Mouse (Mus musculus): ENCODE measurements at regions not wholly inside any gene's neighbourhood (a gene's known extent, or its start where the extent isn't known, plus 50 kb on each side); places are given as distances from the start of the nearest gene placed in this dataset.
A peak's percentile ranks its signal among the peaks of the same experiment; 100 is the strongest.

DNA sequence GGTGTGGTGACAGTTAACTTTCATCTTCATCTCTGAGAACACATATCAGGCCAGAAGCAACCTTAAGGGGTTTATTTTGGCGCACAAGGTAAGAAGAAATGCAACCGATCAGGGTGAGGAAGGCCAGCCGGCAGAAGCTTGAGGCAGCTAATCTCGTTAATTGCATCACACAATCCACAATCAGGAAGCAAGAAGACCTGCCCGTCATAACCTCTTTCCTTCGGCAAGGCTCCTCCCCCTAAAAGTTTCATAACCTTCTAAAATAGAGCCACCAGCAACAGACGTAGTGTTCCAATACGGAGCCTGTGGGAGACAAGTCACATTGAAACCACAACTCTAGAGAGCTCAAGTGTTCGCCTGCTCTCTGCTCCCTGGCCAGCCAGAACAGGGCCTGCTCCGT is 91.4 kb downstream of the Dyrk2 start:
- DNase-seq (ENCODE audit: low spot score) (no peak), ATAC-seq (replicated peaks; ENCODE audit: low FRiP score, low read depth) (no peak)
- Histone ChIP-seq H3K4me1 (replicated peaks; ENCODE audit: insufficient read depth, low read length) (no peaks in the 10 kb centered on the region), H3K36me3 (ENCODE audit: insufficient read depth, low read length) (no peaks in the 10 kb centered on the region), H3K9ac (ENCODE audit: low read depth, low read length) (no peak overlapping the region), H3K27ac (no peak overlapping the region), H3K9me3 (replicated peaks; ENCODE audit: low read length) (no peaks in the 10 kb centered on the region), H3K27me3 (ENCODE audit: insufficient read depth, low read length) (no peaks in the 10 kb centered on the region), H3K4me2 (ENCODE audit: low read length) (no peak overlapping the region), H3K4me3 (replicated peaks; ENCODE audit: low read depth, low read length) (no peak overlapping the region)
- 95% methylated on average over 10 of the region's 10 CpGs for WGBS
- no peak for TF ChIP-seq CTCF (IDR thresholded peaks at IDR 0.05; ENCODE audit: low read depth)

DNA sequence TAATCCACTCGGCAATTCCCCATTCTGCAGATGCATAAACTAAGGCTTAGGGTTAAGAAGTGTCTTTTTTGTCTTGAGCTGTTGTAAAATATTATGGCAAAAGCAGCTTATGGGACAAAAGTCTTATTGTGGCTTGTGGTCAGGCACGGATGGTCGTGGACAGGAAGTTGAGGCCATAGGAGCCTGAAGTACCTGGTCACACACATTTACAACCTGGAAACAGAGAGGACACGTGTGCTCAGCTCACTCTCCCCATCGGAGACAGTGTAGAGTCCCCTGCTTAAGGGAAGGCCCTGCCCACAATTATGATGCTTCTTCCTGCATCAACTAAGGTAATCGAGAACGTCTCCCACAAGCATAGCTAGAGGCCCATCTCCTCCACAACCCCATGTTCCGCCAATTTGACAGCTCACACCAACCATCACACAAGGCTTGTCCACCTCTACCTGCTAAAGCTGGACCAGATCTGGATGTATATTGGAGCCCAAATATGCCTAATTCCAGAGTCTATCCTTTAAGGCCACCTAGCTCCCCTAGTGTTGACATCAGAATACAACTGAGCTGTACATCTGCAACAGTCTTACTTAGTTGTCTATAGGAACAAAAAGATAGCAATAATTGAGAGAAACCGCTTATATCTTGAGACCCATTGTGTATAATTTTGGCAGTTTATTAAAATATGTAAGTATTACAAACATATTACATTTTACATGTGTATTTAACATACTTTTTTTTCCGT is 89.0 kb downstream of the Dyrk2 start:
- no peak overlapping the region for H3K4me2 ChIP-seq (ENCODE audit: low read length)
- TF ChIP-seq CTCF (IDR thresholded peaks at IDR 0.05; ENCODE audit: low read depth) = peak; percentile 22; the same call in 1 of the 2 replicates
- H3K9me3 ChIP-seq (replicated peaks; ENCODE audit: low read length) = no peaks in the 10 kb centered on the region
- H3K27me3 ChIP-seq (ENCODE audit: insufficient read depth, low read length) = no peaks in the 10 kb centered on the region
- ATAC-seq (replicated peaks; ENCODE audit: low FRiP score, low read depth) (no peak), DNase-seq (ENCODE audit: low spot score) (no peak)
- no peak overlapping the region for H3K27ac ChIP-seq
- no peaks in the 10 kb centered on the region for H3K36me3 ChIP-seq (ENCODE audit: insufficient read depth, low read length)
- H3K4me3 ChIP-seq (replicated peaks; ENCODE audit: low read depth, low read length) = no peak overlapping the region
- no peaks in the 10 kb centered on the region for H3K4me1 ChIP-seq (replicated peaks; ENCODE audit: insufficient read depth, low read length)
- WGBS = 88% methylated on average over 10 of the region's 10 CpGs
- no peak overlapping the region for H3K9ac ChIP-seq (ENCODE audit: low read depth, low read length)

DNA sequence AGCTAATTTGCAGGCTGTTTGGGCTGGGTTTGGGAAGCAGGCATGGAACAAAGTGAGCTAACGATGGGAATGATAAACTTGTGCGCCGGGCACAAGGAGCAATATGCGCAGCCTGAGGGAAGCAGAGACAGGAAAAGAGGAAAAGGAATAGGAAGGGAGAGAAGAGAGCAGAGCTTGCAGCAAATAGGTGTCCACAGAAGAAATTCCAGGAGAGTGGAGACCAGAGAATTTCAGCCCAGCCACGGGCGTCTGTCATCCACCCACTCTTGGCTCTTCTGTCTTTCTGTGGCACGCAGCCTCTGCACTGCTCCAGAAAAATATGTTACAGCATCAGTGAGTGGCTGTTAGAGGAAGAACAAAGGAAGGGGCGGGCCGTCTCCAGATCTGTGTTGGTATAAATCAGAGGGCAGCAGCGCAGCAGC is 88.2 kb downstream of the Dyrk2 start:
- H3K9me3 ChIP-seq (replicated peaks; ENCODE audit: low read length) = no peaks in the 10 kb centered on the region
- H3K4me2 ChIP-seq (ENCODE audit: low read length) = no peak overlapping the region
- H3K27ac ChIP-seq = no peak overlapping the region
- no peak overlapping the region for H3K9ac ChIP-seq (ENCODE audit: low read depth, low read length)
- no peak for ATAC-seq (replicated peaks; ENCODE audit: low FRiP score, low read depth)
- no peaks in the 10 kb centered on the region for H3K4me1 ChIP-seq (replicated peaks; ENCODE audit: insufficient read depth, low read length)
- H3K4me3 ChIP-seq (replicated peaks; ENCODE audit: low read depth, low read length) = no peak overlapping the region
- no peak for DNase-seq (ENCODE audit: low spot score)
- H3K36me3 ChIP-seq (ENCODE audit: insufficient read depth, low read length) = no peaks in the 10 kb centered on the region
- no peak for TF ChIP-seq CTCF (IDR thresholded peaks at IDR 0.05; ENCODE audit: low read depth)
- 66% methylated on average over 10 of the region's 10 CpGs for WGBS
- H3K27me3 ChIP-seq (ENCODE audit: insufficient read depth, low read length) = no peaks in the 10 kb centered on the region

DNA sequence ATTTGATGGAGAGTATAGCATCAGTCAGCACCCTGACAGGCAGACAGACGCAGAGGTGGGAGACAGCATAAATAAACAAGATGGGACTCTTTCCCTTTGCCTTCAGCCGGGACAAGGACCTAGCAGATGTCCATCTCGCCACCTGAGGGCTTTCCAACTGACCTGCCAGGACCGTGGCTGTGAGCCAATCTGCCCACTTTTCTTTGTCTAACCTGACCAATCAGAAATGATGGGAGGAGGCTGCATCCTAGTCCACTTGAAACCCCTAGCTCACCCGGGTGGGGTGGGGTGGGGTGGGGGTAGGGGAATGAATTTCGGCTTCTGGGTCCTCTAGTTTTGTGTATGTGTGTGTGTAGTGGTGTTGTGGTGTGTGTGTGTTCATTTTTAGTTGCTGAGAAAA is 87.4 kb downstream of the Dyrk2 start:
- no peaks in the 10 kb centered on the region for H3K36me3 ChIP-seq (ENCODE audit: insufficient read depth, low read length)
- H3K27ac ChIP-seq = no peak overlapping the region
- no peaks in the 10 kb centered on the region for H3K27me3 ChIP-seq (ENCODE audit: insufficient read depth, low read length)
- H3K9me3 ChIP-seq (replicated peaks; ENCODE audit: low read length) = no peaks in the 10 kb centered on the region
- 74% methylated on average over 6 of the region's 6 CpGs for WGBS
- no peak for TF ChIP-seq CTCF (IDR thresholded peaks at IDR 0.05; ENCODE audit: low read depth)
- H3K4me1 ChIP-seq (replicated peaks; ENCODE audit: insufficient read depth, low read length) = no peaks in the 10 kb centered on the region
- H3K9ac ChIP-seq (ENCODE audit: low read depth, low read length) = no peak overlapping the region
- ATAC-seq (replicated peaks; ENCODE audit: low FRiP score, low read depth) (no peak), DNase-seq (ENCODE audit: low spot score) (no peak)
- no peak overlapping the region for H3K4me3 ChIP-seq (replicated peaks; ENCODE audit: low read depth, low read length)
- no peak overlapping the region for H3K4me2 ChIP-seq (ENCODE audit: low read length)

DNA sequence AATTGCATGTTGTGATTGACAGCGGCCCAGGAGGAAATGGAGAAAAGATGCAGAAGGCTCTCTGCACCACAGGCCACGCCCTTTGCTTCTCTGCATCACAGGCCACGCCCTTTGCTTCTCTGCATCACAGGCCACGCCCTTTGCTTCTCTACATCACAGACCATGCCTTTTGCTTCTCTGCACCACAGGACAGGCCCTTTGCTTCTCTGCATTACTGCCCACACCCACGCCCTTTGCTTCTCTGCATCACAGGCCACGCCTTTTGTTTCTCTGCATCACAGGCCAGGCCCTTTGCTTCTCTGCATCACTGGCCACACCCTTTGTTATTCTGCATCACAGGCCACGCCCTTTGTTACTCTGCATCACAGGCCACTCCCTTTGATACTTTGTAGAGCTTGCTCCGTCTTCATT is 82.7 kb downstream of the Dyrk2 start:
- Histone ChIP-seq H3K4me1 (replicated peaks; ENCODE audit: insufficient read depth, low read length) (no peaks in the 10 kb centered on the region), H3K27ac (no peak overlapping the region), H3K4me3 (replicated peaks; ENCODE audit: low read depth, low read length) (no peak overlapping the region), H3K36me3 (ENCODE audit: insufficient read depth, low read length) (no peaks in the 10 kb centered on the region), H3K4me2 (ENCODE audit: low read length) (no peak overlapping the region), H3K9ac (ENCODE audit: low read depth, low read length) (no peak overlapping the region), H3K27me3 (ENCODE audit: insufficient read depth, low read length) (no peaks in the 10 kb centered on the region), H3K9me3 (replicated peaks; ENCODE audit: low read length) (no peaks in the 10 kb centered on the region; the same call in 1 of the 2 replicates)
- DNase-seq (ENCODE audit: low spot score) (no peak), ATAC-seq (replicated peaks; ENCODE audit: low FRiP score, low read depth) (no peak)
- no peak for TF ChIP-seq CTCF (IDR thresholded peaks at IDR 0.05; ENCODE audit: low read depth)
- 91% methylated on average over 8 of the region's 8 CpGs for WGBS

DNA sequence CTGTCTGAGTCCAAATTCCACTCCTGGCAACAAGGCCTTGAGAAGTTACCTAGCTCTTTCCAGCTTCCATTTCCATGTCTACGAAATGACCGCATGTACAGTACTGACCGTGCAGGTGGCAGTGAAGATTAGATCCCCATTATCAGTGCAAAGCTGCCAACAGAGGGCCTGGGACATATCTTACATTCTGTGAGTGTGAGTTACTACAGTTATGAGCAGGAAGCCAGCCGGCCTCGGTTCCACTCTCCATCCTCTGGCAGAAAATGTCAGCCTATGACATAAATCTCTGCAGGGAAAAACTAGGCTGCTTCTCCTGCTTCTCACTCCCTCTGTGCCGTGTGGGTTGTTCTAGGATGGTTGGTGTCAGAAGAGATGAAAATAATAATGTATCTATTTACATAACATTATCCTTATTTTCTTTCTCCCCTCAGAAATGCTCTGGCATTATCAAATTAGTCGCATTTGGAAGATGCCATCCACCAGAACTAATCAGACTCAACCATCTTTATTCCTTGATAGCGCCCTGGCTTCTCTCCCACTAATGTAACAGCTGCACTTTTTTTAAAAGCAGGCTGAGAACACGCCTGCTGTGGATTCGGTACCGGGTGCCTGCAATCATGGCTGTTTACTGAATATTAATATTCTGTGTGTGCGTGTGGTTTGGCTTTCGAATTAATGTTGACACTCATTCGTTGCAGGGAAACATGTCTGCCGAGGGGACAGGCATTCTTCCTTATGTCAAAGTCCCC is 77.5 kb downstream of the Dyrk2 start:
- Histone ChIP-seq H3K27me3 (ENCODE audit: insufficient read depth, low read length) (no peaks in the 10 kb centered on the region), H3K4me2 (ENCODE audit: low read length) (no peak overlapping the region), H3K9me3 (replicated peaks; ENCODE audit: low read length) (no peaks in the 10 kb centered on the region; the same call in 1 of the 2 replicates), H3K9ac (ENCODE audit: low read depth, low read length) (no peak overlapping the region), H3K36me3 (ENCODE audit: insufficient read depth, low read length) (no peaks in the 10 kb centered on the region), H3K4me3 (replicated peaks; ENCODE audit: low read depth, low read length) (no peak overlapping the region), H3K27ac (no peak overlapping the region), H3K4me1 (replicated peaks; ENCODE audit: insufficient read depth, low read length) (no peaks in the 10 kb centered on the region)
- WGBS = 69% methylated on average over 15 of the region's 15 CpGs
- ATAC-seq (replicated peaks; ENCODE audit: low FRiP score, low read depth) (no peak), DNase-seq (ENCODE audit: low spot score) (no peak)
- TF ChIP-seq CTCF (IDR thresholded peaks at IDR 0.05; ENCODE audit: low read depth) = no peak
